Mouse (Mus musculus): ENCODE results near the gene Gm49450. TPM values are rescaled to one million over a fixed set of nuclear protein-coding genes. Genes with fewer than 3 reads are reported as not detected.

The Gm49450 gene
- polyA plus RNA-seq, 1 experiment from 2014 or later = not detected

DNA sequence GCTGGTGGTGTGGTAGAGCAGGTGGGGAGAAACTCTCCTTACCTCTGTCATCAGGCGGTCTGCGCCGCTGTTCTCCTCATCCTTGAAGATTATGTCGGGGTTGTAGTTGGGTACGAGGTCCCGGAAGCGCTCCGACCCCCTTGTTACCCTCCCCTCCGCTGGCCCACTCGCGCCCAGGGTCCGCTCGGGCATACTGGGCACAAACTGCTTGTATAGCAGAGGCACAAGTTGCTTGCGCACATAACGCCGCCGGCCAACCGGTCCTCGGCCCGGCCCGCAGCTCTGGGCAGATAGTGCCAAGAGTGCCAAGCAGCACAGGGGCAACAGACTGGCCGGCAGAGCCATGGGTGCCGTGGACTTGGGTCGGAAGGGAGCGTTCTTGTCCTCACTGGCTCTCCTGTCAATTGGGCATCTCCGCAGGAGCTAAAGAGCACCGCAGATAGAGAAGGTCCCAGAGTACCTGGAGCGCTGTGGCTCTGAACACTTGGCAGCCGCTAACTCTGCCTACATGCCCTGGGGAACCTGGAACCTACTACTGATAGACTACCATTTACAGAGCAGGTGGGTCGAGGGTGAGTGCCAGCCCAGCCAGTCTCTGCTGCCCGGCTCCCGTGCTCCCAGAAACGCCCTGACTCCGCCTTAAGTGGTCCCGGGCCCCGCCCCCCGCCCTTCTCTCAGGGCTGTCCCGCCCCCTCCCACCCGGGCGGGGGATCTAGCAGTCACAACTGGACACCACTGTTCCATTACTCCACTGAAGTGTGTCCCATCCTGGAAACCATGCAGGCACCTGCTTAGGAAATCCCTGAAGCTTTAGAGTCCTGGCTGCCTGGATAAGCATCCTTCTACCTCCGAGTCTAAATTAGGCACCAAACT, 55.2 kb downstream of the Gm49450 start, which contains the start of gene Dhh:
TSS of gene Dhh (minus strand) at position 613 of the 873 bp plus-strand sequence.
- H3K9ac ChIP-seq (ENCODE audit: low read length) = no peak within 1 kb of the TSS; the same call in 1 of the 2 replicates
- H3K4me1 ChIP-seq (ENCODE audit: control insufficient read depth, insufficient read depth, low read length) = peaks cover 19% of the 10 kb centered on the region
- H3K36me3 ChIP-seq (ENCODE audit: control insufficient read depth, insufficient read depth, low read length) = no peaks in the 10 kb centered on the region
- H3K4me3 ChIP-seq (replicated peaks; ENCODE audit: low read length) = peak within 1 kb of the TSS; percentile 26
- H3K4me2 ChIP-seq (ENCODE audit: low read depth, low read length) = peak within 1 kb of the TSS; percentile 45
- no peak within 1 kb of the TSS for H3K27ac ChIP-seq (ENCODE audit: low read length)
- WGBS = 1% methylated on average over 41 of the region's 41 CpGs
- ATAC-seq (ENCODE audit: insufficient read depth, low FRiP score) = no peak
- H3K9me3 ChIP-seq (replicated peaks; ENCODE audit: control insufficient read depth, low read length) = no peaks in the 10 kb centered on the region
- peaks cover 58% of the 10 kb centered on the region for H3K27me3 ChIP-seq (ENCODE audit: control insufficient read depth, insufficient read depth, low read length)

DNA sequence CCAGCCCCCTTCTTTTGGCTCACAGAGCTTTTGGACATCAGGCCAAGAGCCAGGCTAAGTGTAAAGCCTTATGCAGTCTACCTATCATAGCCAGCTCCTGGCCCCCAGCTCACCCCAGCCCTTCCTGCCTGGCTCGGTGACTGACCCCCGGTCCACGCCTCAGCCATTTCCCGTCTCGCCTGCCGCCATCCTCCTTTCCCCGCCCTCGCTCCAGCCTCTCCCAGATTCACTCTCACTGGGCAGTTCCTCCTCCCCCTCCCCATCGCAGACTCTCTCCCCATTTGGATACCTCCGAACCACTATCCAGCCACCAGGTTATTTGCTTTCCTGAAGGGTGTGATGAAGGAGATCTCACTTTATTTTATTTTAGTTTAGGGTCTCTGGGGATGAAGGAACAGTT, 55.9 kb downstream of the Gm49450 start:
- peaks cover 19% of the 10 kb centered on the region for H3K4me1 ChIP-seq (ENCODE audit: control insufficient read depth, insufficient read depth, low read length)
- no peaks in the 10 kb centered on the region for H3K36me3 ChIP-seq (ENCODE audit: control insufficient read depth, insufficient read depth, low read length)
- H3K4me2 ChIP-seq (ENCODE audit: low read depth, low read length) = peak overlapping the region; percentile 45
- 4% methylated on average over 10 of the region's 10 CpGs for WGBS
- H3K9ac ChIP-seq (ENCODE audit: low read length) = no peak overlapping the region
- ATAC-seq (ENCODE audit: insufficient read depth, low FRiP score) = no peak
- no peak overlapping the region for H3K27ac ChIP-seq (ENCODE audit: low read length)
- peak overlapping the region; percentile 26; the same call in 1 of the 2 replicates for H3K4me3 ChIP-seq (replicated peaks; ENCODE audit: low read length)
- peaks cover 62% of the 10 kb centered on the region for H3K27me3 ChIP-seq (ENCODE audit: control insufficient read depth, insufficient read depth, low read length)
- H3K9me3 ChIP-seq (replicated peaks; ENCODE audit: control insufficient read depth, low read length) = no peaks in the 10 kb centered on the region

DNA sequence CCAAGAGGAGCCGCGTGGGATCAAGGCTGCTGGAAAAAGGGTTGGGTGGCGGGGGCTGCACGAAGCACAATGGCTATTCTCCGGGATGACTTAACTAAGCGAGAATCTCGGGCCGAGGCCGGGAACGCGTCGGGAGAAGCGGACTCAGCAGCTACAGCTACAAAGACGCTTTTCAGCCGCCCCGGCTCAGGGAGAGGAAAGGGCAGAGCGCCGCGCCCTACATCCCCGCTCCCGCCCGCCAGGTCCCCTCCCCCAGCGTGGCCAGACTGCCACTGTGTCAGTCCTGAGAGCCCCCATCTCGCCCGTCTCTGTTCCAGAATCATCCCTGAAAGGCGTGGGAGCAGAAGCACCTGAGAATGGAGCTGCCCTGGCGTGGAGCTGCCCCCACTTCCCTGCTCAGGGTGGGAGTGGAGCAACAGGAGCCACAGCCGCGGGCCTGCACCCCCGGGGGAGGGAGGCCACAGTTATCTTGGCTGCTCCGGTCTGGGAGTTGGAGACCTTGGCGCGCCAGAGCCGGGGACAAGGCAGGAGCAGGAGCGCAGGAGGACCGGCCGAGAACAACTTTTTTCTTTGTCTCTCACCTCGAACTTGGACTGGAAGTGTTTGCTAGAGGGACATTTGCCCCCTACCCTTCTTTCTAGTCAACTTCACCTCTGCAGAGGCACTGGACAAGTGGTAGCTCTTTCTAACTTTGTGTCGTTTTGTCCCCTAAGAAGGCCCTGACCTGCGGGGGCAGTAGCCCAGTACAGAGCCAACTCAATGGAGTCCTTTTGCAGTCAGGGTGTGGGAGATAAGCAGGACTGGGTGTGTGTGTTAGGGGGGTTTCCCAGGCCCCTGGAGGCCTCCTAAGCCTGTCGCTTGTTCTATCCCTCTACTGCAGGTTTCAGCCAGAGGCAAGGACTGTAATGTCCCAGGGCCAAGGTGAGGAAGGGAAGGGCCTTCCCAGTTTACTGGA, 57.4 kb downstream of the Gm49450 start:
- WGBS = 4% methylated on average over 41 of the region's 41 CpGs

DNA sequence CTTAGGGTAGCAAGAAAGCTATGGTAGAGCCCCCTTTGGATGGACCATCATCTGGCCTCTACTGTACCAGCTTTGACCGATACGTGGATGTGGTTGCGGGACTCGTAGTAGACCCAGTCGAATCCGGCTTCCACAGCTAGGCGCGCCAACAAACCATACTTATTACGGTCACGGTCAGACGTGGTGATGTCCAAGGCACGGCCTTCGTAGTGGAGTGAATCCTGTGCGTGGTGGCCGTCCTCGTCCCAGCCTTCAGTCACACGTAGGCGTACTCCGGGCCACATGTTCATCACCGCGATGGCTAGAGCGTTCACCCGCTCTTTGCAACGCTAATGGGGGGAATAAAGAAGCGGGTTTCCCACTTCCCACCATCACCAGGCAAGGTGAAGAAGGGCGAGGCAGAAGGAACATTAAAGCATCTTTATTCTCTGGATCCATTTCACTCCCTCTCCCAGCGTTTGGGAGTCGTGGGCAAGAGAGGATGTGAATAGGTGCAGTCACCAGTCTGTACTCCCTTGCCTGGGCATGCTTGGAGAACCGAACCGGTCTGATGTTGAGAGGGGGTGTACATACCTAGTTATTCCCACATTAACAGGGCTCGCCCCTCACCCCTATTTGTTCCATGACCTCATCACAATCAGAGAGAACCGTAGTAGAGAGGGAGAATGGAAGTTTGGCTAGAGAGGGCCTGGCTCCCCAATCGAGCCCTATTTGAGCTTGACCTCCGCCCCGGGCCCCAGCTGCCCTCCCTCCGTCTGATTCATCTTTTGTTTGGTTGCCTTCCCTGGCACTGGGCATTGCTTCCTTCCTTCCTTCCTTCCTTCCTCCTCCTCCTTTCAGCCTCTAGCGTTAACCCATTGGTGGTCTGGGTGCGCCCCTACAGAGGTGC, 58.4 kb downstream of the Gm49450 start:
- H3K27me3 ChIP-seq (ENCODE audit: control insufficient read depth, insufficient read depth, low read length) = peaks cover 69% of the 10 kb centered on the region
- no peak for ATAC-seq (ENCODE audit: insufficient read depth, low FRiP score)
- H3K9me3 ChIP-seq (replicated peaks; ENCODE audit: control insufficient read depth, low read length) = no peaks in the 10 kb centered on the region
- WGBS = 10% methylated on average over 38 of the region's 38 CpGs
- H3K36me3 ChIP-seq (ENCODE audit: control insufficient read depth, insufficient read depth, low read length) = no peaks in the 10 kb centered on the region
- peak overlapping the region; percentile 69; the same call in 1 of the 2 replicates for H3K9ac ChIP-seq (ENCODE audit: low read length)
- H3K4me1 ChIP-seq (ENCODE audit: control insufficient read depth, insufficient read depth, low read length) = peaks cover 27% of the 10 kb centered on the region
- peak overlapping the region; percentile 94 for H3K4me2 ChIP-seq (ENCODE audit: low read depth, low read length)
- no peak overlapping the region for H3K27ac ChIP-seq (ENCODE audit: low read length)
- peak overlapping the region; percentile 58 for H3K4me3 ChIP-seq (replicated peaks; ENCODE audit: low read length)

More for the DNA sequence above, 57.4 kb downstream of the Gm49450 start:
- peak overlapping the region; percentile 63 for H3K4me2 ChIP-seq (ENCODE audit: low read depth, low read length)
- H3K36me3 ChIP-seq (ENCODE audit: control insufficient read depth, insufficient read depth, low read length) = no peaks in the 10 kb centered on the region
- no peaks in the 10 kb centered on the region for H3K9me3 ChIP-seq (replicated peaks; ENCODE audit: control insufficient read depth, low read length)
- H3K27me3 ChIP-seq (ENCODE audit: control insufficient read depth, insufficient read depth, low read length) = peaks cover 69% of the 10 kb centered on the region
- peak overlapping the region; percentile 42 for H3K9ac ChIP-seq (ENCODE audit: low read length)
- no peak for ATAC-seq (ENCODE audit: insufficient read depth, low FRiP score)
- H3K27ac ChIP-seq (ENCODE audit: low read length) = no peak overlapping the region
- H3K4me3 ChIP-seq (replicated peaks; ENCODE audit: low read length) = peak overlapping the region; percentile 32
- H3K4me1 ChIP-seq (ENCODE audit: control insufficient read depth, insufficient read depth, low read length) = peaks cover 27% of the 10 kb centered on the region

DNA sequence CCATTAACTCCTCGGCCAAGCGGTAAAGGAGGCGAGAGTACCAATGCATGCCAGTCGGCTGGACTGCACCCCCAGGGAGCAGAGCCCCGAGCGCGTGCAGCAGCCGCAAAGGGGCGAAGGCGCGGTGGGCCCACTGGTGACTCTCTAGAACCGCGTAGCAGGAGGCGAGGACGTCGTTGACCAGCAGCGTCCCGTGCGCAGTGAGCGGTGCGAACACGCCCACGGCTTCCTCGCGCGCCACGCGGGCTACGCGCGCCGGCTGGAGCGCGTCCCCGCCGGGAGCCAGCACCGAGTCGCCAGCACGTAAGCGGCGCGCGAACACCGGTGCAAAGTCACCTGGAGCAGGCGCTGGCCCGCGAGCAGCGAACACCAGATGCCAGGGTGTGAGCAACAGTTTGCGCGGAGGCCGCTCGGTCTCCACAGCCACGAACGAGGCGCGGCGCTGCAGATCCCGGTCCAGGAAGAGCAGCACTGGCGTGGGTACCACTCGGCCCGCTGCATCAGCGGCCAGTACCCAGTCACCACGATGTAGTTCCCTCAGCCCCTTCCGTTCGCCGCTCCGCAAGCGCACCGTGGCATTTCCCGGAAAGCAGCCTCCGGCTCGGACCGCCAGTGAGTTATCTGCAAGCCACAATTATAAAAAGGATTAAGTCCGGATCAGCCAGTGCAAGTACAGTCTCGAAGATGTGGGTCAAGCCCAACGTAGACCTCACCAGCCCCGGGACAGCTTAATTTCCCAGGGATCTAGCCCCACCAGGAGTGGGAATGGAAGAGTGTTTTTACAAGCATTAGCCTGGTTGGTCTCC, 59.2 kb downstream of the Gm49450 start, which contains the start of gene Rhebl1:
TSS of gene Rhebl1 (minus strand) at position 601 of the 806 bp plus-strand sequence.
- WGBS = under 1% methylated on average over 68 of the region's 77 CpGs
- H3K4me3 ChIP-seq (replicated peaks; ENCODE audit: low read length) = peak within 1 kb of the TSS; percentile 58
- H3K4me1 ChIP-seq (ENCODE audit: control insufficient read depth, insufficient read depth, low read length) = peaks cover 27% of the 10 kb centered on the region
- H3K27me3 ChIP-seq (ENCODE audit: control insufficient read depth, insufficient read depth, low read length) = peaks cover 65% of the 10 kb centered on the region
- H3K4me2 ChIP-seq (ENCODE audit: low read depth, low read length) = peak within 1 kb of the TSS; percentile 94
- no peak within 1 kb of the TSS for H3K27ac ChIP-seq (ENCODE audit: low read length)
- ATAC-seq (ENCODE audit: insufficient read depth, low FRiP score) = no peak
- H3K9ac ChIP-seq (ENCODE audit: low read length) = peak within 1 kb of the TSS; percentile 69
- H3K36me3 ChIP-seq (ENCODE audit: control insufficient read depth, insufficient read depth, low read length) = no peaks in the 10 kb centered on the region
- H3K9me3 ChIP-seq (replicated peaks; ENCODE audit: control insufficient read depth, low read length) = no peaks in the 10 kb centered on the region

DNA sequence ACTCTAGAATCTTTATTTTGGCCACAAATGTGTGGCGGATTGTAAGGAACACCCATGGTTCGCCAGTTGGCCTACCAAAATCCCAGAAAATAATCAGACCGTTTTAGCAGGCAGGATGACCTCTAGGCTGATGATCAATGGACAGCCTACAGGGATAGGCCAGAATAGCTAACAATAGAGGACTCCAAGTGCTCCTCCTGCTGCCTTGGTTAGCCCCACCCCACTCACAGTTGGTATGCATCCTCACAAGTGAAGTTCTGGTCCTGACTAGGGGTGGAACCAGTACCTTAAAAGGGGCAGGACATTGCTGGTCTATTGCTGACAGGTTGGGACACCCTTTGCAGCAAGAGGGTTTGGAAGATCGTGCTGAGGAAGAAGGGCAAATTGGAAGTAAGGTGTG, 60.3 kb downstream of the Gm49450 start:
- 65% methylated on average over 4 of the region's 4 CpGs for WGBS
- Histone ChIP-seq H3K36me3 (ENCODE audit: control insufficient read depth, insufficient read depth, low read length) (no peaks in the 10 kb centered on the region), H3K27ac (ENCODE audit: low read length) (no peak overlapping the region), H3K9me3 (replicated peaks; ENCODE audit: control insufficient read depth, low read length) (no peaks in the 10 kb centered on the region), H3K4me3 (replicated peaks; ENCODE audit: low read length) (no peak overlapping the region), H3K4me2 (ENCODE audit: low read depth, low read length) (no peak overlapping the region), H3K9ac (ENCODE audit: low read length) (no peak overlapping the region), H3K4me1 (ENCODE audit: control insufficient read depth, insufficient read depth, low read length) (peaks cover 22% of the 10 kb centered on the region), H3K27me3 (ENCODE audit: control insufficient read depth, insufficient read depth, low read length) (peaks cover 55% of the 10 kb centered on the region)
- ATAC-seq (ENCODE audit: insufficient read depth, low FRiP score) = no peak

DNA sequence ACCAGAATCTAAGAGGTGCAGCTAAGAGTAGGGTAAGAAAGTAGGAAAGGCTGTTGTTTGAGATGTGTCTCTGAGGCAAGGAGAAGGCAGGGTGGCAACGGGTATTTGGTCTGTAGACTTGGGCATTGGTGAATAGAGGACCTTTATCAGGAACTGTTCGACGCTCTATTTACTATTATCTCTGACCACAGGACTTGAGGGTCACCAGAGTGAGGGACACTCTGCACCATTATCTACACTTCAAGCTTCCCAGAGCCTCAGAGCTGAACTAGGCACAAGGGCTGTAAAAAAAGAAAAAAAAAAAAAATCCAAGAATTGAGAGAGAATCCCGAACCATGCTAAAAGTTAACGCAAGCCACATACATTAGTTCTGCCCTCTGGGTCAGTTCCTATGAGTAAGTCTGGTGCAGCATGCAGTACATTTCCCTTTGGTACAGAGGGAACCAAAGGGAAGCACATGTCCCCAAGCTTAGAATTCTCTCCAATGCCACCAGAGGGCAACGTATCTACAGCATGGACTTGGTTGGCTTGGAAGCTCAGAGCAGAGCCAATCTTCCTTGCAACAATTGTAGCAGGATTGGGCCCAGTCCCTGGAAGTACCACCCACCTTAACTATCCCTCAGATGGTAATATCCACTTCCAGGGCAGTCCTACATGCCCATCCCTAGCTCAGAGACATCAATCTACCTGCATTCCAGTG, 61.3 kb downstream of the Gm49450 start:
- H3K36me3 ChIP-seq (ENCODE audit: control insufficient read depth, insufficient read depth, low read length) = no peaks in the 10 kb centered on the region
- H3K4me2 ChIP-seq (ENCODE audit: low read depth, low read length) = no peak overlapping the region
- no peaks in the 10 kb centered on the region for H3K9me3 ChIP-seq (replicated peaks; ENCODE audit: control insufficient read depth, low read length)
- H3K27ac ChIP-seq (ENCODE audit: low read length) = no peak overlapping the region
- H3K4me3 ChIP-seq (replicated peaks; ENCODE audit: low read length) = no peak overlapping the region
- peaks cover 17% of the 10 kb centered on the region for H3K4me1 ChIP-seq (ENCODE audit: control insufficient read depth, insufficient read depth, low read length)
- ATAC-seq (ENCODE audit: insufficient read depth, low FRiP score) = peak; percentile 70; the same call in 1 of the 2 replicates
- peaks cover 47% of the 10 kb centered on the region for H3K27me3 ChIP-seq (ENCODE audit: control insufficient read depth, insufficient read depth, low read length)
- 34% methylated on average over 6 of the region's 6 CpGs for WGBS
- no peak overlapping the region for H3K9ac ChIP-seq (ENCODE audit: low read length)

Data from stomach, embryonic 16.5 days (tissue).